Mouse (Mus musculus): ENCODE data around the gene Gm26620.

Gene Gm26620

DNA sequence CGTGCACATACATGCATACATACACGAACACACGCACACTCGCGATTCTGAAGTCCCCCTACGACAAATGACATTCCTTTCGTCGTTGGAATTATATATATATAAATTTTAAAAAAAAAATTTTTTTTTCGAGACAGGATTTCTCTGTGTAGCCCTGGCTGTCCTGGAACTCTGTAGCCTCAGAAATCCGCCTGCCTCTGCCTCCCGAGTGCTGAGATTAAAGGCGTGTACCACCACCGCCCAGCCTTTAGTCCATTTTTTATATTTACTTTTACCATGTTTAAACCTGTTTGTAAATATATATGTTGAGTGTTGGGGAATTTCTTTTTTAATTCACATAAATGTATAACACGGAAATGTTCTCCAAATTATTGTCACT is 16.0 kb upstream of the Gm26620 start:
- no peak for DNase-seq (ENCODE audit: inconsistent ontology term)

DNA sequence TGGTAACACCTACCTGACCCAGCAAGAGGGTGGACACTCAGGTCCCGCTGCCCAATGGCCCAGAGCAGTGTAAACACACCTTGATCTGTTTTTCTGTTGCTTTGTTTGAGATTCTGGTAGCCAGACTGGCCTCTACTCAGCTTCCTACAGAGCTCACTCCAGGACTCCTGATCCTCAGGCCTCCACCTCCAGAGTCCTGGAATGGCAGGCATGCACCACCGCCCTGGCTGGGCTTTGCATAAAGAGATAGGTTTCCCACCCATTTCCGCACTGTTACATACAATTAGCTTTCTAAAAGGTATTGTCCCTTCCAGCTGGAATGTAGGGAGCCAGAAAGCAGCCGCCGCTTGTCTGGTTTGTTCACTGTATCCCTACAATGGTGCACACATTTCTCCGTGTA is 13.5 kb upstream of the Gm26620 start:
- no peak for DNase-seq (ENCODE audit: inconsistent ontology term)

DNA sequence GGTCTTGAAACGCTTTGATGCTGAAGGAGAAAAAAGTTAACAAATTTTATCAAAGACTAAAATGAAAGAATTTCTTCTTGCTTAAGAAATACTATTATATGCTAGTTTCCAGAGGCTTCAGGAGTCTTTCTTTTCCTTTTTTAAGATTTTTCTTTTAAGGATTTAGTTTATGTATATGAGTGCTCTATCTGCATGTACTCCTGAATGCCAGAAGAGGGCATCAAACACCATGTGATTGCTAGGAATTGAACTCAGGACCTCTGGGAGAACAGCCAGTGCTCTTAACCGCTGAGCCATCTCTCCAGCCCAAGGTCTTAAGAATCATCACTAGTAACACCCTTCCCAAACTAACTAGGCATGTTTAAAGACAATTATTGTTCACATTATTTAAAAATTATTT is 12.9 kb upstream of the Gm26620 start:
- no peak for DNase-seq (ENCODE audit: inconsistent ontology term)

DNA sequence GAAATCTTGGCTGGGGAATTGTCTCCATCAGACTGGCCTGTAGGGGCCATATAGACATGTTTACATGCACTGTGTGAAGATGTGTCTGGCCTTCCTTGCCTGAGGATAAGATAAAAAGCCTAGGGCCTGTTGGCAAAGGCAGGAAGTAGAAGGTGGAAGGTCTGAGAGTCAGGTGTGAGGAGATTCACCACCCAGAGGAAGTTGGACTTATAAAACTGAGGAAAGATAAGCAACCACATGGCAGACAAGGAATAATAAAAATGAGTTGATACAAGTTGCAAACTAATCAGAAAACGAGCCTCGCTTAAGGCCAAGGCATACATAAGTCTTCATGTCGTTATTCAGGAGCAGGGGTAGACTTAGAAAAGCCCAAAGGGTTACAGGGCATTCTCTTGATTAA is 9.2 kb upstream of the Gm26620 start:
- DNase-seq (ENCODE audit: inconsistent ontology term) = no peak

DNA sequence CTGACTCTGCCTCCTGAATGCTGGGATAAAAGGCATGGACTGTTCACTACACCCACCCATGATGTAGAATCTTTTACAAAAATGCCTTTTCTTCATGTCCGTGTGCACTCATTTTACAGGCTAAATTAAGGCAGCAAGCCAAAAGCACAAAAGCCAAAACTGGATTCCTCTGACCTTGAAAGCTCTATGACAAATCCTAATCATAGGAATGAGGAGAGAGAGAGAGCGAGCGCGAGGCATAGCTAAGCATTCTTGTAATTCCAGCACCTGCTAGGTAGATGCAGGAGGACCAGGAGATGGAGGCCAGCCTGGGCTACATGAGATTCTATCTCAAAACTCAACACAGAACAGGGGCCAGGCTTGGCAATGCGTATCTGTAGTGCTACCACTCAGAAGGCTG is 8.0 kb upstream of the Gm26620 start:
- no peak for DNase-seq (ENCODE audit: inconsistent ontology term)

DNA sequence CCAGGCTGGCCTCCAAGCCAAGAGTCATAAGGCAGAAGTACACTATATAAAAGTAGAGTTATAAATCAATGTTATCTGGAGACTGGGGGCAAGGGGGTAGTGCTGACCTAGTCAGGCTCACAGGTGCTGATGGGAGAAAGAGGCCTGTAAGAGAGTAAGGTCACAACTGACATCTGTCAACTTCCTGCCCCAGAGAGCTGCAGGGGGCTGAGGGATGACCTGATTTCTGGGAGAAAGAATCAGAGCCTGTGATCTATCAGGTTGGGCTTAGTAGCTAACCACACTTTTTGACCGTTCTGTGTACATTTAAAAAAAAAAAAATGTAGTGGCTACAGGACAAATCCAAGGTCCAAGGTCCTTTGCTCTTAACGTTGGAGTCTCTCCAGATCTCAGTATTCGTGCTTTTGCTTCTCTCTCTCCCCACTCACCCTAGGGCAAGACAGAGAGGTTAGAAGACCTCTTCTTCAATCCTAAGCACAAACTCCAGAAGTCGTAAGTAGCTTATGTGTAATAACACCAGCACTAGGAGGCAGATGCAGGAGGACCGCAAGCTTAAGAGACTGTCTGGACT is 1.9 kb upstream of the Gm26620 start:
- no peak for DNase-seq (ENCODE audit: inconsistent ontology term)

DNA sequence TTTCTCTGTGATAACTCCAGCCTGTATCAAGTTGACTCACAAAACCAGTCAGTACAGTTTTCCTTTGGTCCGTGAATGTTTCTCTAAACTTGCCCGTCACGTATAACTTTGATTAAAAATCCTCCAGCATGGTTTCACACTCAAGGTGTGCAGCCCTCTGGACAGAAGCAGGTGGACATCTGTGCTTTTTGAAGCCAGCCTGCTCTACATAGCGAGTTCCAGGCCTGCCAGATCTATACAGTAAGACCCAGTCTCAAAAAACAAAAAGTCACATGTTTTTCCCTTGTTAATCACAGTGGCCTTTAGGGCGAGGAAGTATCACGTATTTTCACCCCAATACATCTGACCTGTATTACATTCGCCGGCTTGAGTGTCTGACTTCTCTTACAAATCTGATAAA is 475 bp upstream of the Gm26620 start:
- DNase-seq (ENCODE audit: inconsistent ontology term) = no peak

DNA sequence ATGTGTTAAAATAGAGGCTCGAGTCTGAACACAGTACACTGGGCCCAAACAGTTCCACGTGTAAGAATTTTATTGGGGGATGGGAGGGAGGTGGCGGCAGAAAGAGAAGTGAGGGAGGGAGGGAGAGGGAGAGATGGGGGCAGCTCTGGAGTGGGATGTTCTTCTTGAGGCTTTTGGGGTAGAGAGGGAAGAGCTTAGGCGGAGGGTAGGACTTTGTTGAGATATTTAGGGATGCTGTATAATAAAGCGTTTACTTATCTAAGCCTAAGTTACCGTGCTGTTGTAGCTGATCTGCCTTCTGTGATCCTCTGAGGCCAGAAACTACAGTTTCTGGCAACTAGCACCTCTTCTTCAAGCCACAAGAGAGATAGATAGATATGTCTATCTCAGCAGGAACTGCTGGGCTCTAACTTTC is 1.2 kb downstream of the Gm26620 start:
- DNase-seq (ENCODE audit: inconsistent ontology term) = no peak

DNA sequence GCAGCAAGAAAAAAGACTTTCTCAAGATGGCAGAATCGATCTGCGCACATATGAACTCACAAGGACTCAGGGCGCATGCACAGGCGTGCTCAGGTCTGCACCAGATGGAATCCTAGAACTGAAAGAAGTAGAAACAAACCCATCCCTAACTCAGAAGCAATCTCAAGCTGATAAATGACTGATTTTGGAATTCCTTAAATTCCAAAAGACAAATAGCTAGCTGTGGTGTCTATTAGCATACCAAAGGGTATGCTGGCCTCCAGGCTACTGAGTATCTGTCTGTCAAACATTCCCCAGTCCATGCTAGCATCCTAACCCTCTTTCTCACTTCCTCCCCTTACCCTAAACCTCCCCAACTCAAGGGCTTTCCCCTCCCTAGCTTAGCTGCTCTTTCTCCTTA is 4.4 kb downstream of the Gm26620 start:
- peak; percentile 49 for DNase-seq (ENCODE audit: inconsistent ontology term)

DNA sequence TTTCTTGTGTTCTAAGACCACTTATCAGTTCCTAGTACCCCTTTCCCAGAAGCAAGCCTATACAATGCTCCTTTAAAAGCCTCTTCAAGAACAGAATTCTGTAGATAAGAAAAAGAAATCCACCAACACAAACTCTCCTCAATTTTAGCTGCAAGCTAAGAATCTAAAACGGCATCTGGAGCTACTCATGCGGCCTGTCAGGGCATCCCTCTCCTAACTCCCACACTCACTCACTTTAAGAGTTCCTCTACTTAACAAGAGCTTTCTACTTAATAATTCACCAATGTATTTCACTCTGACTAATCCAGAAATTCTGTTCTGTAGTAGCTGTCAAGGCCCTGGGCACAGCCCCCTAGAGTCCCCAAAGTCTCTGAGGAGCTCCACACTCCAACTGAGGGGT is 6.8 kb downstream of the Gm26620 start:
- DNase-seq (ENCODE audit: inconsistent ontology term) = no peak

DNA sequence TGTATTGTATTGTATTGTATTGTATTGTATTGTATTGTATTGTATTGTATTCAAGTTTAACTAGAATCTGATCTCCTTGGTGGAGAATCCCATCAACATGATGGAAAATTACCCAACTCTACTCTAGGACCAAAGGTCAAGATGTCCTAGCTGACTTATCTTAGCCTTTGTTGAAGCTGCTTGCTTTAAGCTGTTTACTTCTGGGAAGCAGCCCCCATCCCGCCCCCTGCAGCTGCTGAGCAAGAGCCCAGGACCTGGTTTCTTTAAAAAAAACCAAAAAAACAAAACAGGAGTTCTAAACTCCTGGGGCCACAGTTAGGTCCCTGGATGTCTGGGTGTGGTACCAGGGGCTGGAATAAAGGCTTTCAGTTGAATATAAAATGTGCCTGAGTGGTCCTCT is 7.4 kb downstream of the Gm26620 start:
- DNase-seq (ENCODE audit: inconsistent ontology term) = no peak

DNA sequence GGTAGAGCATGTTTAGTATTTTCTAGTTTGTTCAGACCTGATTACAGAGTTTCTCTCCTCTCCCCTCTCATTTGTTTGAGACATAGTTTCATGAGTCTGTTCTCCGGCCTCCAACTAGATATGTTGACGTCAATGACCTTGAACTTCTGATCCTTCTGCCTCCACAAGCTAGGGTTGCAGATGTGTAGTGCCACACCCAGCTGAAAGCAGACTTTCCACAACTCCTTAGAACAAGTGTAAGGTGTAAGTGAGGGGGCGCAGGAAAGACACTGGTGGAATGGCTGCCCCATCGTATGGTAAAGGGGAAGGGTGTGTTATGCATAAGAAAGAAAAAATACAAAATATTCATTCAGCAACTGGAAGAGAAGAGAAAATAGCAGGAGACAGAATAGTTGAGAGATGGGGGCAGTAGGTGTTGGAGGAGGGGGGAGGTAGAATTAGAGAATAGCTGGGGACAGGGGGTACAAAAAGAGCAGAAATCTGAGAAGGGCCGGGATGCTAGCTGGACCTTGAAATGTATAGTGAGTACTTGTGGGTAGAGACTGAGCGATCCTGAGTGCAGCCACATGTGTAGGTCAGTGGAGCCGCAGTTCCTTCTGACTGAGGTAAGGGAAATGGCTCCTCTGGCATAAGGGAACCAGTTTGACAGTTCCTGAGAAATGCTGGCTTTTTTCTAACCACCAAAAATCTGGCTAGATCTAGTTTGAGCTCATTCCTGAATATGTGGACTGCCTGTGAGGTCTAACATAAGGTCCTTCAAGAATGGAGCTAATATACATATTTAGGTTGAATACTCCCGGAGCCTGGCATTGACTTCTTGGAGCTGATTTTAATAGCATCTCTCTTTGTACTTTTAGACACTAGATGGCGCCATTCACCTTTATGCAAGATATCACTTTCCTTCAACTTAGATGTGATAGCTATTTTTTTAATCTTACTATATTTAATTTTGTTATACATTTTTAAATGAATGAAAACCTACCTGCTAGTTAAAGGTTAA is 10.0 kb downstream of the Gm26620 start:
- no peak for DNase-seq (ENCODE audit: inconsistent ontology term)

DNA sequence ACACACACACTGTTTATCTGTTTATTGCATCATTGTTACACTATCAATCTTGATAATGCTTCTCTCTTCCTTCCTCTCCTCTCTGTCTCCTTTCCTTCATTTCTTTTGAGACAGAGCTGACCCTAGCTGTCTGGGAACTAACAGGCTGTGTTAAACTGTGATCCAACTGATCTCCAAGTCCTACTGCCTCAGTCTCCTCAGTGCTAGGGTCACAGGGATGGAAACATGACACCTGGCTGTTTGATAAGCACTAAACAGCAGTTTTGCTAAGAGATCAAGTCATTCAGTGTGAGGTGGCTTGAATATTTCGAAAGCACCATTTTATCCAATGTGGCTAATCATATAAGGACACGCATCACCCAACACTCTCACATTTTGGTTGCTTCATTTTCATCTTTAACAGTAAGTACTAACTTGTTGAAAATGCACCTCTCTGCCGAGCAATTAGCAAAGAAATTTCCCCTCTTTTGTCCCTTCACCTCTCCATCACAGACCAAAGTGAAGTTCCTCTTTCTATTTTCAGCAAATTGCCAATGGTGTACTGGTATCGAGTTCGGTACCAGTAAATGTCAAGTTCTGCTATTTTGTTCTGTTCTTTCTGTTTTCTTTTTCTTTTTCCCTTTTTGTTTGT is 11.9 kb downstream of the Gm26620 start:
- no peak for DNase-seq (ENCODE audit: inconsistent ontology term)

DNA sequence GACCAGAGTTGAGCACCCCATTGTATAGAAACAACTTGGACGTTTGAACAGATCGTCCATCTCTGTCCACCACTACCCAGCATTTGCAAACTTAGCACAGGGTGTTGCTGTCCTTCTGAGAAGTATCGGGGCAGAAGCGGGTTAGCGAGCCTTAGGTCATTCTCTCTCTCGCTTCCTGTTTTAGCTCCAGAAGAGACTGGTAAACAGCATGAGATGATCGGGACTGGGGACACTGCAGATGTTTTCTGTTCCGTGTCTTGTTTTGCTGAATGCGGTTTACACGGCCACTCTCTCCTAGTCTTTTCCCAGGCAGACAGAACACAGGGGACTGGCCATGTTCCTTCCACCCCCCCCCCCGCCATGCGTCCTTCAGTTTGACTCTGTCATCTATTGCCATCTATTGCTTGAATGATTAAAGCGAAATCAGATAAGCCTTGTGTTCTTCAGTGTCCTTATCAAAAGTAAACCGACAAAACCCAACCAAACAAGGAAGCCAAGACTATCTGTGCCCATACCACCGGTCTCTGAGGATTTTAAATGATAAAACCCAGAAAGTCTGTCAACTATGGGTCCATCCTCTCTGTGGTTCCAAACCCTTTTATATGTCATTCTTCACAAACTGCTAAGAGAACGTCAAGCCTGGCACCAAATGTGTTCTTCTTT is 13.7 kb downstream of the Gm26620 start:
- DNase-seq (ENCODE audit: inconsistent ontology term) = no peak

DNA sequence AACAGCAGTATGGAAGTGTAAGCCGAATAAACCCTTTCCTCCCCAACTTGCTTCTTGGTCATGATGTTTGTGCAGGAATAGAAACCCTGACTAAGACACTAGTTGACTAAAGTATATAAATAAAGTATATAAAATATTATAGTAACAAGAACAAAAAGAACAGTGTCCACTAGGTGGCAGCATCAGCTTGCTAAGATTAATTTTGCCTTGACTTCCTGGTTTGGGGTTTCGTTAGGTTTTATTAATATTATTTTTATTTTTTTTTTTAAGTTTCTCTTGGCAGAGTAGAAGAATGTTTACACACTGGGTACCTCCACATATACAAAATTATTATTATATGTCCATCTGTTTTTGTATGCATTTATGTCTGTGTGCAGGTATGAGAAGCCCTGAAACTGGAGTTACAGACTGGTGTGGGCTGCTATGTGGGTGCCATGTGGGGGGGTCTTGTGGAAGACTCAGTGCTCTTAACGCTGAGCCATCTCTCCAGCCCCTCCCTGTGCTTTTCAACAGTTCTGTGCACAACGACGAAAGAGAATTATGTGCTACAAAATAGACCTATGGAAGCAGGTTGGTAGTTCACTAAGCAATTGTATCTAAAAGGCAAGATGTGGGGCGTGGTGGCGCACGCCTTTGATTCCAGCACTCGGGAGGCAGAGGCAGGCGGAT is 16.1 kb downstream of the Gm26620 start:
- peak; percentile 33 for DNase-seq (ENCODE audit: inconsistent ontology term)

DNA sequence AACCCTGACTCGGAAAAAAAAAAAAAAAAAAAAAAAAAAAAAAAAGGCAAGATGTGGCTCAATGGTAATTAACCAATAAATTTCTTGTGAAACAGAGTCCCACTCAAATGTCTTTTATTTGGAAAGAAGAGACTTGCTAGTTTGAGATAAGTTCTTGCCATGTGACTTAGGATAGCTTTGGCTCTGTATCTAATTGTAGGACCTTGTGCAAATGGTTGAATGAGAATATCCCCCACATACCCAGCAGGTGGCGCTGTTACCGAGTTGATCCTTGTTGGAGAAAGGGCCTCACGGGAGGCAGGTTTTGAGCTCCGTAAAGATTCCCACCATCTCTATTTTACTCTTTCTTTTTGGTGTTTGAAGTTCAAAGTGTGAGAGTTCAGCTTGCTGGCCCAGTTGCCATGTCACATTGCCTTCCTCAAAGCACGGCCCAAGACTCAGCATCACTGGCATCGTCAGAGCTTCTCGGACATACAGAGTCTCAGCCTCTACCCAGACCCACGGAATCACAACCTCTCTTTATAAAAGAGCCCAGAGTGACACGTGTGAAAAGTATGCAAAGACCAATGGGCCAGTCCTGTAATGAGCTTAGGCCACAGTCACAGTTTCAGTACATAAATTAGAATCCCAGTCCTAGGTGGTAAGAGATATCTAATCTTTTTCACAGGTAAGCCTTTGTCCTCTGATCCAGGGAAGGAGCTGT is 16.8 kb downstream of the Gm26620 start:
- DNase-seq (ENCODE audit: inconsistent ontology term) = peak; percentile 66

DNA sequence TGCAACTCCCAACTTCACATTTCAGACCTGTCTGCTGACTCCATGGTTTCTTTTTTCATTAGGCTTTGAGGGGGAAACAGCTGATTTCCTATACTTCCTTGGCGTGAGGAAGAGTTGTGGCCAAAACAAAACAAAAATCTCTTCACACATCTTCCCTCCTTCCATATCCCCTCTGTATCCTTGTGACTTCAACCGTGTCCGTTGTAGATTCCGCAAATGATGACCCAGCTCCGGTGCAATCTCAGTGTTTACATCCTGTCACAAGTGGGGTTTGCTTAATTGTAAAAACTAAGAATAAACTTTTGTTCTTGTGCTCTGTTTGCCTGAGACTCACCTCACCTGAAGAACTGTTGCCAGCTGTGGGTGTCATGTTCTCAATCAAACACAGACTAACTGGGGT is 18.6 kb downstream of the Gm26620 start:
- no peak for DNase-seq (ENCODE audit: inconsistent ontology term)

DNA sequence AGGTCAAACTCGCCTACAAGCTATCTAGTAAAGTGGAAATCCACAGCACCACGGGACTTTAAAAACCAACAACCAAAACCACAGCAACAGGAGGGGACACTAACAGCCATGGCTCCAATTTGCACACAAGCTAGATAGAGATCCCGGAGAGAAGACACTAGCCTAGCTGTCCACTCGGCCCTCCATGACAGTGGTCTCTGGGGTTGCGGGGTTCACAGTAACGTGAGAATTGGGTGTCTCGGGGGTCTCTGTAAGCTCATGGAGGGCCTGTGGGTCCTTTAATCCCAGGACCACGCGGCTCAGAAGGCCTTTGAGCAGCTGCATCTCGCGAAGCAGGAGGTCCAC is 22.2 kb downstream of the Gm26620 start:
- DNase-seq (ENCODE audit: inconsistent ontology term) = no peak

DNA sequence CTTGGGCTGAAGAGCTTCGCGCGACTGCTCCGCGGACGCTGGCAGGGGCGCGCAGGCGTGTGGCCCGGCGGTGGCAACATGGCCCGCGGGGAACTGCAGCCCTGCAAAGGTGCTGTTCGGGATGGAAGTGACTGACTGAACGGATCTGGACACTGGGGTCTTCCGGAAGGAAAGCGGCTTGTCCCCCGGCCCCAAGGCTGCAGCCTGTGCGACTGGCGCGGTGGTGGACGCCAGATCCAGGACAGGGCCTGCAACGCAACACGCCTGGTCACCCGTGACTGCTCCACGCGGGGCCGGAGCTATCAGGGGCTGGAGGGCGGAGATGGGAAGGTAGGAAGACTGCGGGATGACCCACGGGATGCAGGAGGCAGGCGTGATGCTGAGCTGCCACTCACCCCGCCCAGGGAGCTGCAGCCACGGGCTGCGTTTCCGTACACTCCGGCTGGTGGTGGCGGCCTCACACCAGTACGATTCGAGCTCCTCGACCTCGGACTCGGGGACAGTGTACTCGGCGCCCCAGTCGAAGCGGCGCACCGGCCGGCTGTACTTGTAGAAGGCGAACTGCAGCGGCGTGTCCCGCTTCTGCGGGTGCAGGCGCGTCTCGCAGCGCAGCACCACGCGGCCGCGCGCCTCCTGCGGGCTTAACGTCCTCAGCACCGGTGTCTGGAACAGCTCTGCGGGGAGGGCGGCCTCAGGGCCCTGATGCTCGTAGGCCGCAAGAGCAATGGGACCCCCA is 22.8 kb downstream of the Gm26620 start:
- DNase-seq (ENCODE audit: inconsistent ontology term) = peak; percentile 51

DNA sequence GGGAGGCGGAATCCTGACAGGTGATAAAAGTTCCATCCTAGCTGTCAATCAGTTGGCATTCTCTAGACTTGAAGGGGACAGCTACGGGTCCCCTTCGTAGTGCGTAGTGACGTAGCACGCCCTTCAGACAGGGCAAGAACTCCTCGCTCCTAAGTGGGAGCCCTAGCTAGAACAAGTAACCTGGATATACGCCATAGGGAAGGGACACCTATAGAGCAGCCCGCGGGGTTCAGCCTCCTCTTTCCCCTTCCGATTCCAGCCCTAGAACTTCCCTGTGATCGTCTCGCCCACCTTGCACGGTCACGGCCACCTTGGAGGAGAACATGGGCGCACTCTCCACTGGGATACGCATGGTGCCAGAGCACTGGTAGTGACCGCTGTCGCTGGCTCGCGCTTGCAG is 23.5 kb downstream of the Gm26620 start:
- no peak for DNase-seq (ENCODE audit: inconsistent ontology term)
